Comparison of ENCODE assay signal across 12 mouse cellular contexts in the genomic region with DNA sequence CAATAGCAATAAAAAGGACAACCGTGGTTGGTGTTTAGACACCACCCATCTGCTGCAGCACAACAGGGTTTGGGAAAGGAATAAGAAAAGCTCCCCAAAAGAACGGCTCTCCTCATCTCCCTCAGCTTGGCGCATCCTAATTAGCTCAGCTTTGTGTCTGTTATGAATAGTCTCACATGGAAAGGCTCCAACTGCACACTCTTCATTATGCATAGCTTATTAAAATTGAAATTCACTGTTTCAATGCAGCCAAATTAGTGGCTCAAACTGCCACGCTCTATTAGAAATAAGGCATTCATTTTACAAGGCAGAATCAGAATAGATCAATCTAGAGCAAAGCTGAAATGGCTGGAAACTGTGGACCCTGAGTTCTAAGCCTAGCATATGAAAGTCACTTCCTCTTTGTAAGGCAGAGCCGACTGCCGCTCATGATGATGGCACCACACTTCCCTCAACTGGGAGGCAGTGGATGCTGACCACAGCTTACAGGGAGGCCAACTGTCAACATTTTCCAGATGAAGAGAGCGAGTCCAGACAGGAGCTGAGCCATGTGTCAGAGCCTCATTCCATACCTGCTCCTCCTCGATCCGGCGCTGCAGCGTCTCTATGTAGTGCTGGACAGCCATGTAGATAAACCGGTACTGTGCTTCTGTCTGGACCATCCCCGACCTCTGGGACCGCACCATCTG. TPM values are rescaled to one million over a fixed set of nuclear protein-coding genes. Genes with fewer than 3 reads are reported as not detected.
A peak's percentile ranks its signal among the peaks of the same experiment; 100 is the strongest.
DNase-seq lines count a peak whose midpoint lies in the region; ATAC-seq lines count a peak whose summit lies in the region.
"Had no signal": no experiment of that assay in that cellular context is flagged by ENCODE, and none has a peak within 500 bp of the region (broad histone marks: within the 10 kb centered on the region; RNA-seq: fewer than 3 reads in every experiment).

No protein-coding gene starts in this region.

- peaks cover 27% of the 10 kb centered on the region for H3K4me1 ChIP-seq in forebrain, embryonic 13.5 days
- H3K4me1 ChIP-seq in neural tube, embryonic 15.5 days: peaks cover 15% of the 10 kb centered on the region; the same call in 1 of the 2 replicates
- H3K4me1 ChIP-seq: limb, embryonic 10.5 days had no signal

- H3K27ac ChIP-seq in forebrain, embryonic 13.5 days: peak overlapping the region; percentile 89
- peak overlapping the region; percentile 60 for H3K27ac ChIP-seq in neural tube, embryonic 15.5 days (replicated peaks)
- H3K27ac ChIP-seq: kidney, postnatal 0 days; limb, embryonic 10.5 days had no signal

- peaks cover 89% of the 10 kb centered on the region for H3K36me3 ChIP-seq in forebrain, embryonic 13.5 days (ENCODE audit: poor library complexity, severe bottlenecking)
- peaks cover 73% of the 10 kb centered on the region for H3K36me3 ChIP-seq in neural tube, embryonic 15.5 days

- H3K9ac ChIP-seq in forebrain, embryonic 13.5 days: 0 out of 2 replicates have a peak overlapping the region, but pooled peaks have one; percentile 5
- H3K9ac ChIP-seq in neural tube, embryonic 15.5 days (replicated peaks): no peak overlapping the region

- DNase-seq in layer of hippocampus, adult 18-20 months (ENCODE audit: low spot score in 2 of 2): peak; percentile 53 to 82
- DNase-seq in layer of hippocampus, postnatal 25 days (ENCODE audit: extremely low spot score in 1 of 2, low spot score in 1 of 2): no peak
- peak; percentile 69 for DNase-seq in layer of hippocampus, adult 9-10 months (ENCODE audit: low spot score)
- no peak for DNase-seq in natural killer cell, adult 2 months (ENCODE audit: low spot score in 2 of 2)
- no peak for DNase-seq in embryo, embryonic 10 days (ENCODE audit: low spot score)
- DNase-seq: cerebellum, adult 9-11 months; heart, postnatal 36 days; thymus, adult 2 months had no signal

- 62% methylated on average over 14 of the region's 14 CpGs for WGBS in forebrain, embryonic 13.5 days
- 72% methylated on average over 14 of the region's 14 CpGs for WGBS in neural tube, embryonic 15.5 days

- no peak overlapping the region for H3K4me3 ChIP-seq in forebrain, embryonic 13.5 days
- H3K4me3 ChIP-seq in neural tube, embryonic 15.5 days (replicated peaks): no peak overlapping the region
- H3K4me3 ChIP-seq: limb, embryonic 10.5 days had no signal

- no peak overlapping the region for H3K4me2 ChIP-seq in forebrain, embryonic 13.5 days
- no peak overlapping the region for H3K4me2 ChIP-seq in neural tube, embryonic 15.5 days

- no peaks in the 10 kb centered on the region for H3K27me3 ChIP-seq in forebrain, embryonic 13.5 days
- H3K27me3 ChIP-seq in neural tube, embryonic 15.5 days (replicated peaks): no peaks in the 10 kb centered on the region

- peak; percentile 77 for ATAC-seq in forebrain, embryonic 13.5 days
- ATAC-seq in neural tube, embryonic 15.5 days (ENCODE audit: low FRiP score): no peak

- H3K9me3 ChIP-seq in forebrain, embryonic 13.5 days (replicated peaks): no peaks in the 10 kb centered on the region
- H3K9me3 ChIP-seq in neural tube, embryonic 15.5 days (replicated peaks): no peaks in the 10 kb centered on the region
- H3K9me3 ChIP-seq: limb, embryonic 10.5 days had no signal

RNA-seq across cellular contexts. Expression of a gene that starts 48.6 kb away (rescaled TPM):
- 100 to 1,000 TPM; 104 to 106 TPM for total RNA-seq in layer of hippocampus, adult 18-20 months (2021)
- total RNA-seq in layer of hippocampus, postnatal 25 days (2021): 10 to 100 TPM; 88.7 to 98.6 TPM
- 27.8 and 28.4 TPM in 2 replicates for polyA plus RNA-seq in forebrain, embryonic 13.5 days (2015; fragmentation: Nextera tagmentation; extraction: Ambion mirVana)
- polyA plus RNA-seq in neural tube, embryonic 15.5 days (2015; fragmentation: Nextera tagmentation; extraction: Ambion mirVana): 18.2 and 20.0 TPM in 2 replicates

Comparison
In these comparisons a context has a peak if more than half of its experiments do, and no peak if none do; other contexts are left out.
1. DNase-seq: peak in layer of hippocampus, adult 18-20 months (2 of 2) and layer of hippocampus, adult 9-10 months (single experiment); none in layer of hippocampus, postnatal 25 days (0 of 2), natural killer cell, adult 2 months (0 of 2) and embryo, embryonic 10 days (single experiment).